9 mouse cellular contexts compared by ENCODE assay signal in genomic region chr16:30038663-30039593, GRCm38 (mm10). TPM values are rescaled to one million over a fixed set of nuclear protein-coding genes. Genes with fewer than 3 reads are reported as not detected.
DNase-seq lines count a peak whose midpoint lies in the region; ATAC-seq and TF ChIP-seq lines count a peak whose summit lies in the region.
"Had no signal": no experiment of that assay in that cellular context is flagged by ENCODE, and none has a peak within 500 bp of the region (broad histone marks: within the 10 kb centered on the region; RNA-seq: fewer than 3 reads in every experiment).

No protein-coding gene starts in this region.

- peak; percentile 33 for DNase-seq in adrenal gland, postnatal 14 days
- DNase-seq in adrenal gland, postnatal 25 days: no peak
- peak; percentile 13 for DNase-seq in MN1 (ENCODE audit: low spot score)
- DNase-seq in hindbrain, postnatal 0 days (ENCODE audit: low spot score): no peak
- DNase-seq in naive thymus-derived CD4-positive, alpha-beta T cell, adult 2 months (ENCODE audit: low read depth): peak; percentile 50
- peak; percentile 72 for DNase-seq in thymus, postnatal 4 days
- DNase-seq in left cerebral cortex, adult 18-20 months (ENCODE audit: low spot score in 2 of 2): no peak

- ATAC-seq in hindbrain, postnatal 0 days: peak; percentile 45; the same call in 1 of the 2 replicates
- ATAC-seq in erythroblast, adult 5-6 weeks (replicated peaks; ENCODE audit: low FRiP score, poor library complexity, severe bottlenecking): no peak

- no peak overlapping the region for H3K9ac ChIP-seq in hindbrain, postnatal 0 days (replicated peaks; ENCODE audit: low read length)

- H3K27ac ChIP-seq in hindbrain, postnatal 0 days: no peak overlapping the region
- H3K27ac ChIP-seq: heart, adult 2 months had no signal

- H3K4me3 ChIP-seq in hindbrain, postnatal 0 days (ENCODE audit: low read length): no peak overlapping the region
- H3K4me3 ChIP-seq: heart, adult 2 months had no signal

- no peaks in the 10 kb centered on the region for H3K27me3 ChIP-seq in hindbrain, postnatal 0 days (ENCODE audit: insufficient read depth, low read length)

- H3K9me3 ChIP-seq in hindbrain, postnatal 0 days (ENCODE audit: low read length): no peaks in the 10 kb centered on the region

- H3K4me1 ChIP-seq in hindbrain, postnatal 0 days (ENCODE audit: insufficient read depth, low read length): peaks cover 4% of the 10 kb centered on the region; the same call in 1 of the 2 replicates

- H3K4me2 ChIP-seq in hindbrain, postnatal 0 days (ENCODE audit: low read depth, low read length): no peak overlapping the region

- WGBS in hindbrain, postnatal 0 days: 20% methylated on average over 16 of the region's 17 CpGs

- TF ChIP-seq CTCF in hindbrain, postnatal 0 days (IDR thresholded peaks at IDR 0.05; ENCODE audit: low read depth): no peak

- no peaks in the 10 kb centered on the region for H3K36me3 ChIP-seq in hindbrain, postnatal 0 days (ENCODE audit: insufficient read depth, low read length)

RNA-seq across cellular contexts. Expression of gene Hes1, which starts 25.3 kb away (rescaled TPM):
- total RNA-seq in adrenal gland, postnatal 14 days (2021): 21.0 and 26.6 TPM in 2 replicates
- 32.5 and 34.2 TPM in 2 replicates for total RNA-seq in adrenal gland, postnatal 25 days (2021)
- total RNA-seq in hindbrain, postnatal 0 days (2014; rRNA removed): 9.2 and 19.8 TPM in 2 replicates
- polyA plus RNA-seq in hindbrain, postnatal 0 days (2015; fragmentation: Nextera tagmentation; extraction: Ambion mirVana): 10.6 and 12.5 TPM in 2 replicates
- not detected in 2 replicates for total RNA-seq in erythroblast, adult 5-6 weeks (2015; ENCODE audit: low replicate concordance)
- 0.26 and 10.9 TPM in 2 replicates for total RNA-seq in erythroblast, adult 5-6 weeks (2017; ENCODE audit: low replicate concordance)
- total RNA-seq in left cerebral cortex, adult 18-20 months (2021): 10 to 100 TPM; 21.1 to 26.0 TPM

Comparison
In these comparisons a context has a peak if more than half of its experiments do, and no peak if none do; other contexts are left out.
1. DNase-seq: peak in adrenal gland, postnatal 14 days (single experiment), MN1 (single experiment), naive thymus-derived CD4-positive, alpha-beta T cell, adult 2 months (single experiment) and thymus, postnatal 4 days (single experiment); none in adrenal gland, postnatal 25 days (single experiment), hindbrain, postnatal 0 days (single experiment) and left cerebral cortex, adult 18-20 months (0 of 2).